Mouse (Mus musculus) stomach, embryonic 14.5 days (tissue): ENCODE data around the gene Prr12. TPM values are rescaled to one million over a fixed set of nuclear protein-coding genes. Genes with fewer than 3 reads are reported as not detected.
A peak's percentile ranks its signal among the peaks of the same experiment; 100 is the strongest.

ENCODE experiments used
- ATAC-seq: fragments of 200-750 bp; cut with Nextera tagmentation; 2 replicates; pipeline ENCODE4 v1.8.0; 2017; ENCODE audit warnings: low read depth, moderate TSS enrichment; ENCODE audit not compliant: insufficient number of reproducible peaks, insufficient read depth, low FRiP score
- H3K27ac ChIP-seq: fragments of 300-500 bp; sonication (generic); 2 replicates; pipeline ENCODE4 v1.5.1; 2014; ENCODE audit warnings: mild to moderate bottlenecking, low read length, moderate library complexity, mixed read lengths
- H3K27me3 ChIP-seq: fragments of 300-500 bp; sonication (generic); 2 replicates; pipeline ENCODE4 v1.6.1; 2014; ENCODE audit warnings: low read length, control low read depth, mixed read lengths; ENCODE audit not compliant: control insufficient read depth, insufficient read depth
- H3K36me3 ChIP-seq: fragments of 300-500 bp; sonication (generic); 2 replicates; pipeline ENCODE4 v1.6.1; 2014; ENCODE audit warnings: mild to moderate bottlenecking, control low read depth, low read length, moderate library complexity, mixed read lengths; ENCODE audit not compliant: control insufficient read depth, insufficient read depth
- H3K4me1 ChIP-seq: fragments of 300-500 bp; sonication (generic); 2 replicates; pipeline ENCODE4 v1.6.1; 2014; ENCODE audit warnings: low read length, control low read depth, mixed read lengths; ENCODE audit not compliant: control insufficient read depth, insufficient read depth
- H3K4me2 ChIP-seq: fragments of 300-500 bp; sonication (generic); replicated peaks from 2 replicates; pipeline ENCODE4 v1.6.1; 2014; ENCODE audit warnings: low read depth, low read length, control low read depth
- H3K4me3 ChIP-seq: fragments of 300-500 bp; sonication (generic); 2 replicates; pipeline ENCODE4 v1.5.1; 2014; ENCODE audit warnings: low read depth, low read length, control low read depth
- H3K9ac ChIP-seq: fragments of 300-500 bp; sonication (generic); replicated peaks from 2 replicates; pipeline ENCODE4 v1.6.1; 2014; ENCODE audit warnings: low read depth, mild to moderate bottlenecking, control low read depth, low read length, moderate library complexity, mixed read lengths
- H3K9me3 ChIP-seq: fragments of 300-500 bp; sonication (generic); 2 replicates; pipeline ENCODE4 v1.6.1; 2016; ENCODE audit warnings: low read depth, low read length, control low read depth; ENCODE audit not compliant: control insufficient read depth
- WGBS: fragments of 180-500 bp; shearing (Covaris S2); extraction: QIAGEN DNeasy Blood & Tissue Kit; methylation state at CpG from one replicate; pipeline ENCODE4 v1.1.7; 2014; 5-methylcytosine and 5-hydroxymethylcytosine counted together
- microRNA-seq: library from miRNA; unstranded; fragments of <30 nt; microRNA quantifications from one replicate; pipeline ENCODE4, GENCODE M21; 2016
- polyA plus RNA-seq: library from polyadenylated mRNA; unstranded; fragments of >200 nt; fragmentation: Nextera tagmentation; extraction: Ambion mirVana; gene quantifications from 2 replicates; pipeline ENCODE4 v1.2.1, GENCODE M21; 2014

Prr12 gene
- polyA plus RNA-seq, 1 experiment from 2014 or later: 17.8 TPM

- Histone ChIP-seq H3K4me1 (peaks cover 24% of the 10 kb centered on the region), H3K9me3 (no peaks in the 10 kb centered on the region), H3K9ac (0 out of 2 replicates have a peak overlapping the region, but pooled peaks have one; percentile 6), H3K4me2 (peak overlapping the region; percentile 52), H3K27me3 (no peaks in the 10 kb centered on the region), H3K27ac (no peak overlapping the region; the same call in 1 of the 2 replicates), H3K36me3 (peaks cover 33% of the 10 kb centered on the region), H3K4me3 (peak overlapping the region; percentile 98)
- 33% methylated on average over 3 of the region's 3 CpGs for WGBS
- ATAC-seq: no peak
Observed at GRCm38 (mm10) chr7:44984833-44985164, 67.9 kb downstream of the Prr12 start.

GRCm38 (mm10) chr7:44983944-44984832 lies 68.5 kb downstream of the Prr12 start:
- H3K4me1 ChIP-seq: peaks cover 24% of the 10 kb centered on the region
- no peak for ATAC-seq
- H3K9me3 ChIP-seq: no peaks in the 10 kb centered on the region
- peaks cover 39% of the 10 kb centered on the region for H3K36me3 ChIP-seq
- H3K4me3 ChIP-seq: peak overlapping the region; percentile 98
- H3K27ac ChIP-seq: peak overlapping the region; percentile 44; the same call in 1 of the 2 replicates
- H3K27me3 ChIP-seq: no peaks in the 10 kb centered on the region
- 0 out of 2 replicates have a peak overlapping the region, but pooled peaks have one; percentile 6 for H3K9ac ChIP-seq
- peak overlapping the region; percentile 52 for H3K4me2 ChIP-seq
- 73% methylated on average over 7 of the region's 7 CpGs for WGBS

GRCm38 (mm10) chr7:44983085-44983484 lies 69.6 kb downstream of the Prr12 start:
- no peak overlapping the region for H3K27ac ChIP-seq
- 30% methylated on average over 6 of the region's 6 CpGs for WGBS
- peaks cover 18% of the 10 kb centered on the region for H3K4me1 ChIP-seq
- no peak for ATAC-seq
- H3K4me3 ChIP-seq: no peak overlapping the region
- peaks cover 50% of the 10 kb centered on the region for H3K36me3 ChIP-seq
- H3K9ac ChIP-seq: no peak overlapping the region
- no peak overlapping the region for H3K4me2 ChIP-seq
- no peaks in the 10 kb centered on the region for H3K27me3 ChIP-seq
- no peaks in the 10 kb centered on the region for H3K9me3 ChIP-seq

GRCm38 (mm10) chr7:44981539-44981938 lies 71.1 kb downstream of the Prr12 start:
- Histone ChIP-seq H3K4me1 (peaks cover 16% of the 10 kb centered on the region), H3K4me2 (no peak overlapping the region), H3K9me3 (no peaks in the 10 kb centered on the region), H3K27ac (no peak overlapping the region), H3K27me3 (no peaks in the 10 kb centered on the region), H3K36me3 (peaks cover 66% of the 10 kb centered on the region), H3K4me3 (no peak overlapping the region), H3K9ac (no peak overlapping the region)
- 92% methylated on average over 8 of the region's 8 CpGs for WGBS
- no peak for ATAC-seq

GRCm38 (mm10) chr7:44978300-44978699 lies 74.4 kb downstream of the Prr12 start:
- ATAC-seq: no peak
- H3K36me3 ChIP-seq: peaks cover 68% of the 10 kb centered on the region

More at GRCm38 (mm10) chr7:44978300-44978699, 74.4 kb downstream of the Prr12 start:
- Histone ChIP-seq H3K9me3 (no peaks in the 10 kb centered on the region), H3K4me2 (no peak overlapping the region), H3K27ac (no peak overlapping the region), H3K9ac (no peak overlapping the region), H3K27me3 (no peaks in the 10 kb centered on the region), H3K4me3 (no peak overlapping the region), H3K4me1 (peaks cover 4% of the 10 kb centered on the region; the same call in 1 of the 2 replicates)
- WGBS: 89% methylated on average over 3 of the region's 3 CpGs

Small RNAs within 50 kb of the gene (microRNA-seq; reads per million reads assigned to microRNA genes)
- 0.78 reads per million for gene Mir7054

Other genes starting within 250 kb of the Prr12 start
- gene Nup62, start 236.8 kb downstream of the Prr12 start, polyA plus RNA-seq: 54.2 and 56.6 TPM in 2 replicates
- gene Il4i1, start 236.5 kb downstream of the Prr12 start, polyA plus RNA-seq: 1.2 and 3.0 TPM in 2 replicates
- 3.1 and 4.4 TPM in 2 replicates for gene Atf5, start 236.2 kb downstream of the Prr12 start, polyA plus RNA-seq
- gene Akt1s1, start 203.9 kb downstream of the Prr12 start, polyA plus RNA-seq: 43.6 and 54.9 TPM in 2 replicates
- 64.6 and 71.8 TPM in 2 replicates for gene Tbc1d17, start 203.8 kb downstream of the Prr12 start, polyA plus RNA-seq
- 25.7 and 30.0 TPM in 2 replicates for gene Pnkp, start 195.7 kb downstream of the Prr12 start, polyA plus RNA-seq
- 377 and 384 TPM in 2 replicates for gene Ptov1, start 183.1 kb downstream of the Prr12 start, polyA plus RNA-seq
- gene Med25, start 160.2 kb downstream of the Prr12 start, polyA plus RNA-seq: 65.2 and 79.4 TPM in 2 replicates
- gene Fuz, start 156.8 kb downstream of the Prr12 start, polyA plus RNA-seq: 25.8 and 26.4 TPM in 2 replicates
- 67.3 and 72.1 TPM in 2 replicates for gene Ap2a1, start 123.4 kb downstream of the Prr12 start, polyA plus RNA-seq
- 0.17 TPM in 2 replicates for gene Tsks, start 109.7 kb downstream of the Prr12 start, polyA plus RNA-seq
- gene Cpt1c, start 78.0 kb downstream of the Prr12 start, polyA plus RNA-seq: 24.7 and 25.0 TPM in 2 replicates
- gene Prmt1, start 66.3 kb downstream of the Prr12 start, polyA plus RNA-seq: 165 and 186 TPM in 2 replicates
- 89.2 and 96.0 TPM in 2 replicates for gene Irf3, start 55.2 kb downstream of the Prr12 start, polyA plus RNA-seq
- gene Bcl2l12, start 54.2 kb downstream of the Prr12 start, polyA plus RNA-seq: 60.6 and 62.9 TPM in 2 replicates
- gene Scaf1, start 36.5 kb downstream of the Prr12 start, polyA plus RNA-seq: 48.9 and 49.8 TPM in 2 replicates
- gene Rras, start 34.9 kb downstream of the Prr12 start, polyA plus RNA-seq: 71.0 and 75.0 TPM in 2 replicates
- 58.9 and 63.6 TPM in 2 replicates for gene Nosip, start 9.5 kb upstream of the Prr12 start, polyA plus RNA-seq
- 20.7 and 20.9 TPM in 2 replicates for gene Prrg2, start 9.8 kb upstream of the Prr12 start, polyA plus RNA-seq
- 418 and 432 TPM in 2 replicates for gene Rcn3, start 39.3 kb upstream of the Prr12 start, polyA plus RNA-seq
- gene Fcgrt, start 51.0 kb upstream of the Prr12 start, polyA plus RNA-seq: 78.6 and 79.9 TPM in 2 replicates
- gene Rps11, start 71.6 kb upstream of the Prr12 start, polyA plus RNA-seq: 1,682 and 1,777 TPM in 2 replicates
- 1,622 and 1,649 TPM in 2 replicates for gene Rpl13a, start 75.9 kb upstream of the Prr12 start, polyA plus RNA-seq
- 0.65 and 0.83 TPM in 2 replicates for gene Gm45713, start 83.3 kb upstream of the Prr12 start, polyA plus RNA-seq
- gene Flt3l, start 83.6 kb upstream of the Prr12 start, polyA plus RNA-seq: 2.1 and 2.9 TPM in 2 replicates
- 103 and 114 TPM in 2 replicates for gene Pih1d1, start 101.4 kb upstream of the Prr12 start, polyA plus RNA-seq
- 43.4 and 54.1 TPM in 2 replicates for gene Aldh16a1, start 101.7 kb upstream of the Prr12 start, polyA plus RNA-seq
- gene Slc17a7, start 111.1 kb upstream of the Prr12 start, polyA plus RNA-seq: 0.20 TPM in 1 of 2 replicates, not detected in the other
- gene Gfy, start 126.7 kb upstream of the Prr12 start, polyA plus RNA-seq: not detected in 2 replicates
- gene Pth2, start 128.1 kb upstream of the Prr12 start, polyA plus RNA-seq: not detected in 2 replicates
- gene Ccdc155, start 152.0 kb upstream of the Prr12 start, polyA plus RNA-seq: 0.22 and 0.55 TPM in 2 replicates
- gene Dkkl1, start 159.3 kb upstream of the Prr12 start, polyA plus RNA-seq: 0.45 and 1.2 TPM in 2 replicates
- gene Tead2, start 162.9 kb upstream of the Prr12 start, polyA plus RNA-seq: 155 and 167 TPM in 2 replicates
- 2.2 and 3.5 TPM in 2 replicates for gene Cd37, start 186.2 kb upstream of the Prr12 start, polyA plus RNA-seq
- not detected in 2 replicates for gene Slc6a16, start 188.2 kb upstream of the Prr12 start, polyA plus RNA-seq
- not detected in 2 replicates for gene Slc6a21, start 224.6 kb upstream of the Prr12 start, polyA plus RNA-seq